Mouse (Mus musculus): ENCODE results near the gene Rmi1.
"Not testable (repeated sequence)": the region's sequence is repeated elsewhere in the genome, so short reads cannot be mapped to it uniquely, and the experiment has no call there.

GRCm38 (mm10) chr13:58365179-58365578 lies 36.9 kb upstream of the Rmi1 start:
- TF ChIP-seq CTCF, EP300 (IDR thresholded peaks at IDR 0.05; ENCODE audit: low read depth): not testable (repeated sequence)
